Mouse (Mus musculus): ENCODE results near the gene Igsf11.
"Not testable (repeated sequence)": the region's sequence is repeated elsewhere in the genome, so short reads cannot be mapped to it uniquely, and the experiment has no call there.

Igsf11 gene

GRCm38 (mm10) chr16:38941275-38941674, 48.8 kb downstream of the Igsf11 start:
- peak; percentile 77 for DNase-seq

- DNase-seq = no peak
Observed at GRCm38 (mm10) chr16:38943706-38944550, 51.5 kb downstream of the Igsf11 start.

GRCm38 (mm10) chr16:38945111-38945510, 52.6 kb downstream of the Igsf11 start:
- no peak for DNase-seq

GRCm38 (mm10) chr16:38945581-38945981, 53.1 kb downstream of the Igsf11 start:
- DNase-seq = peak; percentile 51

GRCm38 (mm10) chr16:38946453-38946852, 54.0 kb downstream of the Igsf11 start:
- peak; percentile 79 for DNase-seq

- DNase-seq = no peak
Observed at GRCm38 (mm10) chr16:38947141-38947879, 54.8 kb downstream of the Igsf11 start.

GRCm38 (mm10) chr16:38948441-38948840, 56.0 kb downstream of the Igsf11 start:
- no peak for DNase-seq

- no peak for DNase-seq
Observed at GRCm38 (mm10) chr16:38952881-38953280, 60.4 kb downstream of the Igsf11 start.

- no peak for DNase-seq
Observed at GRCm38 (mm10) chr16:38953821-38954220, 61.4 kb downstream of the Igsf11 start.

- no peak for DNase-seq
Observed at GRCm38 (mm10) chr16:38954501-38955288, 62.2 kb downstream of the Igsf11 start.

- peak; percentile 24 for DNase-seq
Observed at GRCm38 (mm10) chr16:38955296-38955695, 62.8 kb downstream of the Igsf11 start.

- peak; percentile 49 for DNase-seq
Observed at GRCm38 (mm10) chr16:38958801-38959200, 66.3 kb downstream of the Igsf11 start.

GRCm38 (mm10) chr16:38960550-38960949, 68.1 kb downstream of the Igsf11 start:
- peak; percentile 36 for DNase-seq

GRCm38 (mm10) chr16:38961865-38962264, 69.4 kb downstream of the Igsf11 start:
- DNase-seq = no peak

- peak; percentile 69 for DNase-seq
Observed at GRCm38 (mm10) chr16:38962695-38963094, 70.2 kb downstream of the Igsf11 start.

GRCm38 (mm10) chr16:38967026-38967425, 74.6 kb downstream of the Igsf11 start:
- DNase-seq = no peak

- no peak for DNase-seq
Observed at GRCm38 (mm10) chr16:38976151-38976550, 83.7 kb downstream of the Igsf11 start.

- no peak for DNase-seq
Observed at GRCm38 (mm10) chr16:38978546-38978945, 86.1 kb downstream of the Igsf11 start.

GRCm38 (mm10) chr16:38980546-38980945, 88.1 kb downstream of the Igsf11 start:
- no peak for DNase-seq

GRCm38 (mm10) chr16:38982051-38982450, 89.6 kb downstream of the Igsf11 start:
- DNase-seq = no peak

- no peak for DNase-seq
Observed at GRCm38 (mm10) chr16:38982508-38983236, 90.2 kb downstream of the Igsf11 start.

- DNase-seq = not testable (repeated sequence)
Observed at GRCm38 (mm10) chr16:38983850-38984249, 91.4 kb downstream of the Igsf11 start.

Data from right cerebral cortex, adult 18-20 months (tissue).